Mouse (Mus musculus): Measurements from ENCODE around the gene Slc26a9. TPM values are rescaled to one million over a fixed set of nuclear protein-coding genes. Genes with fewer than 3 reads are reported as not detected.

Gene Slc26a9
- 15.4 and 17.6 TPM in 2 replicates for polyA plus RNA-seq (2015; fragmentation: Nextera tagmentation; extraction: Ambion mirVana)

- ATAC-seq (ENCODE audit: low FRiP score, low TSS enrichment) (peak; percentile 86), DNase-seq (ENCODE audit: low spot score) (peak; percentile 82)
- no peaks in the 10 kb centered on the region for H3K4me1 ChIP-seq (replicated peaks; ENCODE audit: control insufficient read depth, insufficient read depth)
- peak within 1 kb of the TSS; percentile 45 for H3K9ac ChIP-seq (ENCODE audit: low read length)
- H3K36me3 ChIP-seq (ENCODE audit: control insufficient read depth, insufficient read depth, low read length): no peaks in the 10 kb centered on the region
- TF ChIP-seq EP300 (optimal IDR thresholded peaks at IDR 0.05): no peak
- TF ChIP-seq CTCF (IDR thresholded peaks at IDR 0.05; ENCODE audit: low read depth): no peak
- H3K27ac ChIP-seq (replicated peaks): peak within 1 kb of the TSS; percentile 78
- no peaks in the 10 kb centered on the region for H3K27me3 ChIP-seq (ENCODE audit: control insufficient read depth, insufficient read depth, low read length)
- peak within 1 kb of the TSS; percentile 12; the same call in 1 of the 2 replicates for H3K4me3 ChIP-seq (ENCODE audit: low read depth, low read length)
- no peaks in the 10 kb centered on the region for H3K9me3 ChIP-seq (ENCODE audit: control insufficient read depth, low read length)
- peak within 1 kb of the TSS; percentile 34 for H3K4me2 ChIP-seq (replicated peaks; ENCODE audit: low read depth)
- 45% methylated on average over 10 of the region's 10 CpGs for WGBS
These were observed at the start of gene Slc26a9 for GRCm38 (mm10) chr1:131743868-131744464. TSS of gene Slc26a9 (plus strand) at chr1:131744022.

- Histone ChIP-seq H3K9ac (ENCODE audit: low read length) (no peak overlapping the region), H3K4me1 (replicated peaks; ENCODE audit: control insufficient read depth, insufficient read depth) (peaks cover 3% of the 10 kb centered on the region; the same call in 1 of the 2 replicates), H3K27ac (replicated peaks) (no peak overlapping the region), H3K4me3 (ENCODE audit: low read depth, low read length) (no peak overlapping the region), H3K4me2 (replicated peaks; ENCODE audit: low read depth) (no peak overlapping the region), H3K9me3 (ENCODE audit: control insufficient read depth, low read length) (no peaks in the 10 kb centered on the region), H3K27me3 (ENCODE audit: control insufficient read depth, insufficient read depth, low read length) (no peaks in the 10 kb centered on the region), H3K36me3 (ENCODE audit: control insufficient read depth, insufficient read depth, low read length) (no peaks in the 10 kb centered on the region)
- TF ChIP-seq EP300 (optimal IDR thresholded peaks at IDR 0.05): no peak
- no peak for TF ChIP-seq CTCF (IDR thresholded peaks at IDR 0.05; ENCODE audit: low read depth)
- peak; percentile 61 for ATAC-seq (ENCODE audit: low FRiP score, low TSS enrichment)
- DNase-seq (ENCODE audit: low spot score): no peak
- 43% methylated on average over 2 of the region's 2 CpGs for WGBS
These were observed 48.5 kb upstream of the Slc26a9 start for GRCm38 (mm10) chr1:131695308-131695707.

- Histone ChIP-seq H3K4me3 (ENCODE audit: low read depth, low read length) (no peak overlapping the region), H3K9me3 (ENCODE audit: control insufficient read depth, low read length) (no peaks in the 10 kb centered on the region), H3K36me3 (ENCODE audit: control insufficient read depth, insufficient read depth, low read length) (no peaks in the 10 kb centered on the region), H3K4me2 (replicated peaks; ENCODE audit: low read depth) (no peak overlapping the region), H3K27me3 (ENCODE audit: control insufficient read depth, insufficient read depth, low read length) (no peaks in the 10 kb centered on the region), H3K27ac (replicated peaks) (no peak overlapping the region), H3K9ac (ENCODE audit: low read length) (no peak overlapping the region), H3K4me1 (replicated peaks; ENCODE audit: control insufficient read depth, insufficient read depth) (no peaks in the 10 kb centered on the region)
- WGBS: 65% methylated on average over 4 of the region's 4 CpGs
- ATAC-seq (ENCODE audit: low FRiP score, low TSS enrichment) (no peak), DNase-seq (ENCODE audit: low spot score) (no peak)
- TF ChIP-seq EP300 (optimal IDR thresholded peaks at IDR 0.05) (no peak), CTCF (IDR thresholded peaks at IDR 0.05; ENCODE audit: low read depth) (no peak)
These were observed 47.5 kb upstream of the Slc26a9 start for GRCm38 (mm10) chr1:131696325-131696724.

GRCm38 (mm10) chr1:131698770-131699169 is 45.1 kb upstream of the Slc26a9 start:
- 89% methylated on average over 3 of the region's 3 CpGs for WGBS
- H3K27me3 ChIP-seq (ENCODE audit: control insufficient read depth, insufficient read depth, low read length): no peaks in the 10 kb centered on the region

GRCm38 (mm10) chr1:131699642-131700041 is 44.2 kb upstream of the Slc26a9 start:
- DNase-seq (ENCODE audit: low spot score) (no peak), ATAC-seq (ENCODE audit: low FRiP score, low TSS enrichment) (no peak)
- Histone ChIP-seq H3K27ac (replicated peaks) (no peak overlapping the region), H3K36me3 (ENCODE audit: control insufficient read depth, insufficient read depth, low read length) (no peaks in the 10 kb centered on the region), H3K27me3 (ENCODE audit: control insufficient read depth, insufficient read depth, low read length) (no peaks in the 10 kb centered on the region), H3K4me2 (replicated peaks; ENCODE audit: low read depth) (no peak overlapping the region), H3K4me1 (replicated peaks; ENCODE audit: control insufficient read depth, insufficient read depth) (no peaks in the 10 kb centered on the region), H3K9ac (ENCODE audit: low read length) (no peak overlapping the region), H3K4me3 (ENCODE audit: low read depth, low read length) (no peak overlapping the region), H3K9me3 (ENCODE audit: control insufficient read depth, low read length) (no peaks in the 10 kb centered on the region)
- 62% methylated on average over 4 of the region's 4 CpGs for WGBS
- TF ChIP-seq EP300 (optimal IDR thresholded peaks at IDR 0.05) (no peak), CTCF (IDR thresholded peaks at IDR 0.05; ENCODE audit: low read depth) (no peak)

More at GRCm38 (mm10) chr1:131698770-131699169, 45.1 kb upstream of the Slc26a9 start:
- ATAC-seq (ENCODE audit: low FRiP score, low TSS enrichment): no peak
- Histone ChIP-seq H3K4me1 (replicated peaks; ENCODE audit: control insufficient read depth, insufficient read depth) (no peaks in the 10 kb centered on the region), H3K9ac (ENCODE audit: low read length) (no peak overlapping the region), H3K4me2 (replicated peaks; ENCODE audit: low read depth) (no peak overlapping the region), H3K27ac (replicated peaks) (no peak overlapping the region), H3K4me3 (ENCODE audit: low read depth, low read length) (no peak overlapping the region), H3K36me3 (ENCODE audit: control insufficient read depth, insufficient read depth, low read length) (no peaks in the 10 kb centered on the region), H3K9me3 (ENCODE audit: control insufficient read depth, low read length) (no peaks in the 10 kb centered on the region)
- no peak for TF ChIP-seq EP300 (optimal IDR thresholded peaks at IDR 0.05)
- no peak for TF ChIP-seq CTCF (IDR thresholded peaks at IDR 0.05; ENCODE audit: low read depth)
- DNase-seq (ENCODE audit: low spot score): no peak

- H3K36me3 ChIP-seq (ENCODE audit: control insufficient read depth, insufficient read depth, low read length): no peaks in the 10 kb centered on the region
- H3K4me1 ChIP-seq (replicated peaks; ENCODE audit: control insufficient read depth, insufficient read depth): no peaks in the 10 kb centered on the region
- WGBS: 71% methylated on average over 5 of the region's 5 CpGs
- TF ChIP-seq EP300 (optimal IDR thresholded peaks at IDR 0.05): no peak
- no peak for TF ChIP-seq CTCF (IDR thresholded peaks at IDR 0.05; ENCODE audit: low read depth)
- no peak overlapping the region for H3K27ac ChIP-seq (replicated peaks)
- no peak overlapping the region for H3K9ac ChIP-seq (ENCODE audit: low read length)
- DNase-seq (ENCODE audit: low spot score): no peak
- H3K27me3 ChIP-seq (ENCODE audit: control insufficient read depth, insufficient read depth, low read length): no peaks in the 10 kb centered on the region
- no peaks in the 10 kb centered on the region for H3K9me3 ChIP-seq (ENCODE audit: control insufficient read depth, low read length)
- H3K4me3 ChIP-seq (ENCODE audit: low read depth, low read length): no peak overlapping the region
- ATAC-seq (ENCODE audit: low FRiP score, low TSS enrichment): no peak
- no peak overlapping the region for H3K4me2 ChIP-seq (replicated peaks; ENCODE audit: low read depth)
These were observed 43.4 kb upstream of the Slc26a9 start for GRCm38 (mm10) chr1:131700447-131700846.
